9 mouse cellular contexts compared by ENCODE assay signal in the genomic region with DNA sequence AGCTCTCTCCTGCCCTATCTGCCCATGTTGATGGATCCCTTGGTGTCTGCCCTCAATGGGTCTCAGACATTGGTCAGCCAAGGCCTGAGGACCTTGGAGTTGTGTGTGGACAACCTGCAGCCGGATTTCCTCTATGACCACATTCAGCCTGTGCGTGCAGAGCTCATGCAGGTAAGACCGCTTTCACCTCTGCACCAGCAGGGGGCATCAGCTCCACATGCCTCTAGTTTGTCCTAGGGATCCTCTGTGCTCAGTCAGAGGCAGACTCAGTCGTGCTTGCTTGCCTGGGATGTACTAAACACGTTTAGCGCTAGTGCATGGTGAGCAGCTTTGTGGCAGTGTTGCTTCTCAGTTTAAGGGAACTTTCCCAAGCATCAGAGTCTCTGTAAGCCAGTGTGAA. TPM values are rescaled to one million over a fixed set of nuclear protein-coding genes. Genes with fewer than 3 reads are reported as not detected.
DNase-seq lines count a peak whose midpoint lies in the region; ATAC-seq lines count a peak whose summit lies in the region.
"Had no signal": no experiment of that assay in that cellular context is flagged by ENCODE, and none has a peak within 500 bp of the region (broad histone marks: within the 10 kb centered on the region; RNA-seq: fewer than 3 reads in every experiment).

No protein-coding gene starts in this region.

- H3K9me3 ChIP-seq in forebrain, embryonic 11.5 days (ENCODE audit: control insufficient read depth, low read length) = no peaks in the 10 kb centered on the region
- H3K9me3 ChIP-seq in forebrain, embryonic 16.5 days (ENCODE audit: control insufficient read depth, low read length) = no peaks in the 10 kb centered on the region
- H3K9me3 ChIP-seq: limb, embryonic 13.5 days had no signal

- peaks cover 29% of the 10 kb centered on the region for H3K36me3 ChIP-seq in forebrain, embryonic 11.5 days (ENCODE audit: control insufficient read depth, insufficient read depth, low read length)
- peaks cover 68% of the 10 kb centered on the region for H3K36me3 ChIP-seq in forebrain, embryonic 16.5 days (ENCODE audit: control insufficient read depth, insufficient read depth)

- no peak overlapping the region for H3K4me3 ChIP-seq in forebrain, embryonic 11.5 days (ENCODE audit: low read depth, low read length)
- H3K4me3 ChIP-seq in forebrain, embryonic 16.5 days (replicated peaks; ENCODE audit: low read length) = no peak overlapping the region
- H3K4me3 ChIP-seq: limb, embryonic 13.5 days had no signal

- H3K9ac ChIP-seq in forebrain, embryonic 11.5 days (ENCODE audit: low read length) = no peak overlapping the region
- H3K9ac ChIP-seq in forebrain, embryonic 16.5 days (replicated peaks; ENCODE audit: low read depth, low read length) = no peak overlapping the region
- H3K9ac ChIP-seq: limb, embryonic 13.5 days had no signal

- no peak overlapping the region for H3K27ac ChIP-seq in forebrain, embryonic 11.5 days (ENCODE audit: low read depth, low read length)
- no peak overlapping the region for H3K27ac ChIP-seq in forebrain, embryonic 16.5 days (ENCODE audit: low read length)
- H3K27ac ChIP-seq: limb, embryonic 13.5 days had no signal

- no peak overlapping the region for H3K4me2 ChIP-seq in forebrain, embryonic 11.5 days (ENCODE audit: low read depth, low read length, severe bottlenecking)
- H3K4me2 ChIP-seq in forebrain, embryonic 16.5 days (ENCODE audit: low read length) = no peak overlapping the region
- H3K4me2 ChIP-seq: limb, embryonic 13.5 days had no signal

- no peaks in the 10 kb centered on the region for H3K27me3 ChIP-seq in forebrain, embryonic 11.5 days (ENCODE audit: control insufficient read depth, insufficient read depth, low read length)
- no peaks in the 10 kb centered on the region for H3K27me3 ChIP-seq in forebrain, embryonic 16.5 days (replicated peaks; ENCODE audit: control insufficient read depth, insufficient read depth, low read length)
- H3K27me3 ChIP-seq: limb, embryonic 13.5 days had no signal

- no peaks in the 10 kb centered on the region for H3K4me1 ChIP-seq in forebrain, embryonic 11.5 days (replicated peaks; ENCODE audit: control insufficient read depth, insufficient read depth, low read length)
- no peaks in the 10 kb centered on the region for H3K4me1 ChIP-seq in forebrain, embryonic 16.5 days (replicated peaks; ENCODE audit: control insufficient read depth, insufficient read depth, low read length)
- H3K4me1 ChIP-seq: limb, embryonic 13.5 days had no signal

- no peak for ATAC-seq in forebrain, embryonic 11.5 days (replicated peaks; ENCODE audit: low FRiP score)
- no peak for ATAC-seq in forebrain, embryonic 16.5 days
- ATAC-seq in megakaryocyte progenitor cell, adult 5-6 weeks (replicated peaks; ENCODE audit: poor library complexity) = peak; percentile 82

- peak; percentile 61 for DNase-seq in forebrain, embryonic 11.5 days (ENCODE audit: low spot score)
- DNase-seq in right cerebral cortex, adult 18-20 months = peak; percentile 53
- DNase-seq in right cerebral cortex, postnatal 14 days = no peak
- peak; percentile 56 for DNase-seq in embryo, embryonic 10.5 days (ENCODE audit: low spot score)
- DNase-seq in layer of hippocampus, adult 18-20 months (ENCODE audit: low spot score in 2 of 2) = peak; percentile 13 to 59
- DNase-seq in urinary bladder, adult 2 months (ENCODE audit: low spot score) = no peak

- 80% methylated on average over 6 of the region's 6 CpGs for WGBS in forebrain, embryonic 11.5 days
- WGBS in forebrain, embryonic 16.5 days = 77% methylated on average over 6 of the region's 6 CpGs

RNA-seq across cellular contexts. Expression of a gene that starts 27.2 kb away (rescaled TPM):
- 116 and 137 TPM in 2 replicates for polyA plus RNA-seq in forebrain, embryonic 11.5 days (2014; fragmentation: Nextera tagmentation; extraction: Ambion mirVana)
- polyA plus RNA-seq in forebrain, embryonic 16.5 days (2015; fragmentation: Nextera tagmentation; extraction: Ambion mirVana) = 73.7 and 80.4 TPM in 2 replicates
- 100 to 1,000 TPM; 156 TPM for total RNA-seq in layer of hippocampus, adult 18-20 months (2021)
- 67.1 and 67.3 TPM in 2 replicates for total RNA-seq in megakaryocyte progenitor cell, adult 5-6 weeks (2015)
- total RNA-seq in megakaryocyte progenitor cell, adult 5-6 weeks (2017) = 36.7 and 39.7 TPM in 2 replicates
- 75.9 and 84.6 TPM in 2 replicates for polyA plus RNA-seq in urinary bladder, adult 2 months (2012; rRNA removed)

RNA-seq across cellular contexts. Expression of a gene that starts 33.1 kb away (rescaled TPM):
- polyA plus RNA-seq in forebrain, embryonic 11.5 days (2014; fragmentation: Nextera tagmentation; extraction: Ambion mirVana) = 14.5 and 16.0 TPM in 2 replicates
- polyA plus RNA-seq in forebrain, embryonic 16.5 days (2015; fragmentation: Nextera tagmentation; extraction: Ambion mirVana) = 124 and 229 TPM in 2 replicates
- total RNA-seq in layer of hippocampus, adult 18-20 months (2021) = 100 to 1,000 TPM; 138 to 156 TPM
- total RNA-seq in megakaryocyte progenitor cell, adult 5-6 weeks (2015) = not detected in 2 replicates
- total RNA-seq in megakaryocyte progenitor cell, adult 5-6 weeks (2017) = 0.03 TPM in 1 of 2 replicates, not detected in the other
- 0.16 and 0.19 TPM in 2 replicates for polyA plus RNA-seq in urinary bladder, adult 2 months (2012; rRNA removed)

Comparison
In these comparisons a context has a peak if more than half of its experiments do, and no peak if none do; other contexts are left out.
1. DNase-seq: peak in forebrain, embryonic 11.5 days (single experiment), right cerebral cortex, adult 18-20 months (single experiment), embryo, embryonic 10.5 days (single experiment) and layer of hippocampus, adult 18-20 months (2 of 2); none in right cerebral cortex, postnatal 14 days (single experiment) and urinary bladder, adult 2 months (single experiment).